In the genomic region with DNA sequence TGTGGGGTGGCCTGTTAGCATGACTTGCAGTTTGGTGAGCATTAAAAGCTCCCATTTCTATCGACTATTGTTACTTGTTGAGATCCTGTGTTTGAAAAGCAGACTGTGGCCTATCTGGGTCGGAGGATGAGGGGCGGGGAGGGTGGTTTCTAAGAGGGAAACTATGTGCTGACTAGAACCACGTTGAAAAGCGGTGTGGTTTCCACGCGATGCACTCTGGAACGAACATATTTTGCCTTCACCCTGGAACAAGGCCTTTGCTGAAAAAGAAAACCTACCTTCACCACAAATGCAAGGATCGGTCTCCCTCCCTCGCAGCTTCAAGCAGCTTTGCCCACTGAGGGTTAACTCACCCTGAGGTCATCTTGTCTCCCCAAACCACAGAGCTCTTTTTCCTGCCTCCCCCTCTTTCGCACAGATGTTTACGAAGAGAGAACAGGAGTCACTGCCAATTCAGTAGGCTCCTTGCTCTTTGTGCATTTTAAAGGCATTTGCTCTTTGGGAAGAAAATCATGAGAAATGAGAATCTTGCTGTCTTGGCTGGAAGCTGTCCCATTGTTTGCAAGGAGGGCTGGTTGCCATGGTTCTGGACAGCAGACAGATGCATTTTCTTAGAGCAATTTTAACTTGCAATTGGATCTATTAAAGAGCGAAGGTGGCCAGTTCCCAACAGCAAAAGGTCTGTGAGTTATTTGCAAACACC, we compare ENCODE assay signal across 8 mouse cellular contexts.
A peak's percentile ranks its signal among the peaks of the same experiment; 100 is the strongest.
DNase-seq lines count a peak whose midpoint lies in the region; ATAC-seq lines count a peak whose summit lies in the region.

No protein-coding gene starts in this region.

- H3K4me3 ChIP-seq in limb, embryonic 11.5 days (ENCODE audit: low read depth, low read length) = no peak overlapping the region
- H3K4me3 ChIP-seq in limb, embryonic 10.5 days = no peak overlapping the region
- no peak overlapping the region for H3K4me3 ChIP-seq in hindbrain, embryonic 13.5 days
- H3K4me3 ChIP-seq in midbrain, embryonic 12.5 days = no peak overlapping the region

- H3K9me3 ChIP-seq in limb, embryonic 11.5 days (ENCODE audit: control insufficient read depth, low read length) = no peaks in the 10 kb centered on the region
- H3K9me3 ChIP-seq in limb, embryonic 10.5 days (replicated peaks) = no peaks in the 10 kb centered on the region
- no peaks in the 10 kb centered on the region for H3K9me3 ChIP-seq in hindbrain, embryonic 13.5 days
- H3K9me3 ChIP-seq in midbrain, embryonic 12.5 days = no peaks in the 10 kb centered on the region

- no peak overlapping the region for H3K9ac ChIP-seq in limb, embryonic 11.5 days (ENCODE audit: low read length)
- H3K9ac ChIP-seq in hindbrain, embryonic 13.5 days = no peak overlapping the region
- peak overlapping the region; percentile 28; the same call in 1 of the 2 replicates for H3K9ac ChIP-seq in midbrain, embryonic 12.5 days (replicated peaks)

- H3K27me3 ChIP-seq in limb, embryonic 11.5 days (ENCODE audit: control insufficient read depth, insufficient read depth, low read length) = no peaks in the 10 kb centered on the region
- no peaks in the 10 kb centered on the region for H3K27me3 ChIP-seq in limb, embryonic 10.5 days (ENCODE audit: low read depth, poor library complexity, severe bottlenecking)
- H3K27me3 ChIP-seq in hindbrain, embryonic 13.5 days = no peaks in the 10 kb centered on the region
- no peaks in the 10 kb centered on the region for H3K27me3 ChIP-seq in midbrain, embryonic 12.5 days

- no peak for ATAC-seq in limb, embryonic 11.5 days (ENCODE audit: insufficient number of reproducible peaks, low FRiP score, low TSS enrichment, low read depth)
- peak; percentile 83 for ATAC-seq in common myeloid progenitor, adult 5-6 weeks (replicated peaks; ENCODE audit: low read depth, poor library complexity, severe bottlenecking)
- peak; percentile 33; the same call in 1 of the 2 replicates for ATAC-seq in hindbrain, embryonic 13.5 days (ENCODE audit: low FRiP score)
- ATAC-seq in midbrain, embryonic 12.5 days (ENCODE audit: low FRiP score, low read depth) = no peak
- ATAC-seq in megakaryocyte-erythroid progenitor cell, adult 5-6 weeks (replicated peaks; ENCODE audit: low FRiP score, low TSS enrichment, poor library complexity, severe bottlenecking) = no peak

- no peak overlapping the region for H3K4me2 ChIP-seq in limb, embryonic 11.5 days (ENCODE audit: low read depth, severe bottlenecking)
- H3K4me2 ChIP-seq in hindbrain, embryonic 13.5 days = no peak overlapping the region
- no peak overlapping the region for H3K4me2 ChIP-seq in midbrain, embryonic 12.5 days (replicated peaks)

- H3K36me3 ChIP-seq in limb, embryonic 11.5 days (ENCODE audit: control insufficient read depth, insufficient read depth, low read length) = no peaks in the 10 kb centered on the region
- H3K36me3 ChIP-seq in limb, embryonic 10.5 days = no peaks in the 10 kb centered on the region
- H3K36me3 ChIP-seq in hindbrain, embryonic 13.5 days = no peaks in the 10 kb centered on the region
- H3K36me3 ChIP-seq in midbrain, embryonic 12.5 days = no peaks in the 10 kb centered on the region

- 78% methylated on average over 13 of the region's 13 CpGs for WGBS in limb, embryonic 11.5 days
- 81% methylated on average over 13 of the region's 13 CpGs for whole genome bisulfite sequencing in limb, embryonic 10.5 days
- WGBS in hindbrain, embryonic 13.5 days = 32% methylated on average over 13 of the region's 13 CpGs
- 58% methylated on average over 13 of the region's 13 CpGs for WGBS in midbrain, embryonic 12.5 days

- H3K4me1 ChIP-seq in limb, embryonic 11.5 days (ENCODE audit: control insufficient read depth, insufficient read depth, low read length) = no peaks in the 10 kb centered on the region
- peaks cover 8% of the 10 kb centered on the region; the same call in 1 of the 2 replicates for H3K4me1 ChIP-seq in limb, embryonic 10.5 days
- peaks cover 33% of the 10 kb centered on the region for H3K4me1 ChIP-seq in hindbrain, embryonic 13.5 days (replicated peaks)
- peaks cover 22% of the 10 kb centered on the region for H3K4me1 ChIP-seq in midbrain, embryonic 12.5 days

- 0 out of 2 replicates have a peak overlapping the region, but pooled peaks have one; percentile 6 for H3K27ac ChIP-seq in limb, embryonic 11.5 days (replicated peaks; ENCODE audit: low read depth, low read length)
- no peak overlapping the region for H3K27ac ChIP-seq in limb, embryonic 10.5 days
- peak overlapping the region; percentile 61 for H3K27ac ChIP-seq in hindbrain, embryonic 13.5 days
- H3K27ac ChIP-seq in midbrain, embryonic 12.5 days (replicated peaks) = no peak overlapping the region

- no peak for DNase-seq in limb, embryonic 11.5 days (ENCODE audit: low spot score)
- no peak for DNase-seq in limb, embryonic 10.5 days (ENCODE audit: low spot score)
- no peak for DNase-seq in adrenal gland, adult 8-10 months
- DNase-seq in B cell, adult 2 months = no peak

Comparison
In these comparisons a context has a peak if more than half of its experiments do, and no peak if none do; other contexts are left out.
1. H3K27ac ChIP-seq: peak in limb, embryonic 11.5 days (single experiment) and hindbrain, embryonic 13.5 days (single experiment); none in limb, embryonic 10.5 days (single experiment) and midbrain, embryonic 12.5 days (single experiment).
2. ATAC-seq: peak in common myeloid progenitor, adult 5-6 weeks (single experiment) and hindbrain, embryonic 13.5 days (single experiment); none in limb, embryonic 11.5 days (single experiment), midbrain, embryonic 12.5 days (single experiment) and megakaryocyte-erythroid progenitor cell, adult 5-6 weeks (single experiment).